Mouse (Mus musculus) heart, embryonic 11.5 days (tissue): ENCODE results near the gene Kcnd3. TPM values are rescaled to one million over a fixed set of nuclear protein-coding genes. Genes with fewer than 3 reads are reported as not detected.
A peak's percentile ranks its signal among the peaks of the same experiment; 100 is the strongest.

ENCODE experiments used
- ATAC-seq: fragments of 200-750 bp; cut with Nextera tagmentation; replicated peaks from 2 replicates; pipeline ENCODE4 v1.8.0; 2017; ENCODE audit warnings: moderate library complexity; ENCODE audit not compliant: insufficient number of reproducible peaks, low FRiP score, low TSS enrichment
- H3K27ac ChIP-seq: fragments of 300-500 bp; sonication (generic); 2 replicates; pipeline ENCODE4 v1.5.1; 2014; ENCODE audit warnings: mild to moderate bottlenecking, low read depth, low read length
- H3K27me3 ChIP-seq: fragments of 300-500 bp; sonication (generic); 2 replicates; pipeline ENCODE4 v1.6.1; 2014; ENCODE audit warnings: mild to moderate bottlenecking, low read length, mixed read lengths; ENCODE audit not compliant: control insufficient read depth, insufficient read depth
- H3K36me3 ChIP-seq: fragments of 300-500 bp; sonication (generic); 2 replicates; pipeline ENCODE4 v1.6.1; 2014; ENCODE audit warnings: mild to moderate bottlenecking, low read length, moderate library complexity, mixed read lengths; ENCODE audit not compliant: control insufficient read depth, insufficient read depth
- H3K4me1 ChIP-seq: fragments of 300-500 bp; sonication (generic); 2 replicates; pipeline ENCODE4 v1.6.1; 2014; ENCODE audit warnings: low read length; ENCODE audit not compliant: control insufficient read depth, insufficient read depth
- H3K4me2 ChIP-seq: fragments of 300-500 bp; sonication (generic); 2 replicates; pipeline ENCODE4 v1.6.1; 2014; ENCODE audit warnings: mild to moderate bottlenecking, moderate library complexity
- H3K4me3 ChIP-seq: fragments of 300-500 bp; sonication (generic); 2 replicates; pipeline ENCODE4 v1.5.1; 2014; ENCODE audit warnings: low read depth, low read length
- H3K9ac ChIP-seq: fragments of 300-500 bp; sonication (generic); 2 replicates; pipeline ENCODE4 v1.6.1; 2014; ENCODE audit warnings: mild to moderate bottlenecking, low read depth, low read length, moderate library complexity
- H3K9me3 ChIP-seq: fragments of 300-500 bp; sonication (generic); replicated peaks from 2 replicates; pipeline ENCODE4 v1.6.1; 2016; ENCODE audit warnings: low read length; ENCODE audit not compliant: control insufficient read depth
- WGBS: fragments of 180-500 bp; shearing (Covaris S2); extraction: QIAGEN DNeasy Blood & Tissue Kit; methylation state at CpG from one replicate; pipeline ENCODE4 v1.1.7; 2014; ENCODE audit not compliant: insufficient replicate concordance; 5-methylcytosine and 5-hydroxymethylcytosine counted together
- polyA plus RNA-seq: library from polyadenylated mRNA; unstranded; fragments of >200 nt; fragmentation: Nextera tagmentation; extraction: Ambion mirVana; gene quantifications from 2 replicates; pipeline ENCODE4 v1.2.1, GENCODE M21; 2014

Kcnd3 gene
- polyA plus RNA-seq, 1 experiment from 2014 or later = 0.56 TPM

- H3K27me3 ChIP-seq = peaks cover 3% of the 10 kb centered on the region; the same call in 1 of the 2 replicates
- H3K36me3 ChIP-seq = no peaks in the 10 kb centered on the region
- no peak overlapping the region for H3K9ac ChIP-seq
- 62% methylated on average over 7 of the region's 7 CpGs for WGBS
- H3K4me1 ChIP-seq = peaks cover 18% of the 10 kb centered on the region
- H3K4me2 ChIP-seq = no peak overlapping the region
- H3K9me3 ChIP-seq = no peaks in the 10 kb centered on the region
- no peak for ATAC-seq
- no peak overlapping the region for H3K27ac ChIP-seq
- H3K4me3 ChIP-seq = no peak overlapping the region
These were observed 259.6 kb downstream of the Kcnd3 start for GRCm38 (mm10) chr3:105711741-105712140.

DNA sequence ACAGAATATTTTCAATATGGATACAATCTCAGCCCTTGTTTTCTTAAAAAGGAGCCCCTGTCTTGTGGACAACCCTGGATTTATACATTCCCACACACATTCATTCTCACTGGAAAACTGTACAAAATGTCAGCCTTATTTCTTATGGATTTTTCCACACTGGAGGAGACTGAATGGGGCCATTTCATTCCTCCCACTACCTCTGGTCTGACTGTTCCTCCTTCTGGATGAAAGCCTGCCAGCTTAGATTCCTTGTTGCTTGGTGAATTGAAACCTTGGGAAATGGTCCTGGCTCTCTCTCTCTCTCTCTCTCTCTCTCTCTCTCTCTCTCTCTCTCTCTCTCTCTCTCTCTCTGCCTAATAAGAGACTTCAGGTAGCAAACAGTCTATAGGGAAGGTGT lies 260.7 kb downstream of the Kcnd3 start:
- peaks cover 15% of the 10 kb centered on the region for H3K4me1 ChIP-seq
- H3K9me3 ChIP-seq = no peaks in the 10 kb centered on the region
- no peak for ATAC-seq

GRCm38 (mm10) chr3:105714091-105714819 lies 262.1 kb downstream of the Kcnd3 start:
- Histone ChIP-seq H3K27ac (peak overlapping the region; percentile 41), H3K4me1 (peaks cover 20% of the 10 kb centered on the region), H3K9me3 (no peaks in the 10 kb centered on the region), H3K4me3 (no peak overlapping the region), H3K9ac (0 out of 2 replicates have a peak overlapping the region, but pooled peaks have one; percentile 52), H3K4me2 (no peak overlapping the region), H3K36me3 (no peaks in the 10 kb centered on the region), H3K27me3 (no peaks in the 10 kb centered on the region)
- no peak for ATAC-seq
- 7% methylated on average over 8 of the region's 8 CpGs for WGBS

More for the DNA sequence above, 260.7 kb downstream of the Kcnd3 start:
- H3K4me3 ChIP-seq = no peak overlapping the region
- no peaks in the 10 kb centered on the region for H3K27me3 ChIP-seq
- no peak overlapping the region for H3K27ac ChIP-seq
- H3K4me2 ChIP-seq = no peak overlapping the region
- no peak overlapping the region for H3K9ac ChIP-seq
- no peaks in the 10 kb centered on the region for H3K36me3 ChIP-seq

- Histone ChIP-seq H3K9ac (no peak overlapping the region), H3K4me2 (no peak overlapping the region), H3K4me1 (peaks cover 20% of the 10 kb centered on the region), H3K36me3 (no peaks in the 10 kb centered on the region), H3K4me3 (no peak overlapping the region), H3K27ac (no peak overlapping the region), H3K9me3 (no peaks in the 10 kb centered on the region), H3K27me3 (no peaks in the 10 kb centered on the region)
- ATAC-seq = no peak
These were observed 262.7 kb downstream of the Kcnd3 start for GRCm38 (mm10) chr3:105714820-105715167.

- no peak for ATAC-seq
- Histone ChIP-seq H3K9ac (no peak overlapping the region), H3K27me3 (no peaks in the 10 kb centered on the region), H3K4me3 (no peak overlapping the region), H3K4me1 (peaks cover 24% of the 10 kb centered on the region), H3K27ac (no peak overlapping the region), H3K4me2 (no peak overlapping the region), H3K9me3 (no peaks in the 10 kb centered on the region), H3K36me3 (no peaks in the 10 kb centered on the region)
- WGBS = 63% methylated on average over 18 of the region's 18 CpGs
These were observed 264.3 kb downstream of the Kcnd3 start for GRCm38 (mm10) chr3:105716353-105717000.

DNA sequence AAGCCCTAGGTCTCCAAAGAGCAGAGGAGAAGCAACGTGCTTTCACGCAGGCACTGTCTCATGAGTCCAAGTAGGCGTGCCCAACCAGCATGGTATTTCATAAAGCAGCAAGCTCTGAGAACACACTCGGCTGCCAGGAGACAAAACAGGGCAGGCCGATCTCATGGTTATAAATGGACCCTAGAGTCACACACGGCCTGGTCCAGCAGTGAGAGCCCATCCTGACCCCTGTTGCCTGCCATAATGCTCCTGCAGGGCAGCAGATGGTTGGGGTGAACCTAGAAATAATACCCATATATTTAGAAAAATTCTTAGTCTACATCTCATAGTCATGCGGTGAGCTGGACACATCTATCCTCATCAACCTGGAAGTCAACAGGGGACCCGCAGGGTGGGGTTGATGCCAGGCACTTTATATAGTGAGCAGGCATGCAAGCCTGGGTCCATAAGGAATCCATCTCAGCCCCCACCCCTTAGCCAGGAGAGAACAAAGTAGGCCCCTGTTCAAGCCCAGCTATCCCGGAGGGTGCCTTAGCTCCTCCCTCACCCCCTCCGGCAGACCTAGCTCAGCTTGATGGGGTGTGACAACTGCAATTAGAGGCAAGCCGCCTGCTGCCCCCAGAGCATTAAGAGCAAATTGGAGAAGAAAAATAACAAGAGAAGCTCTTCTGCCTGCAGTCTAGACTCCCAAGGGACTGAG lies 265.9 kb downstream of the Kcnd3 start:
- H3K9me3 ChIP-seq = no peaks in the 10 kb centered on the region
- no peaks in the 10 kb centered on the region for H3K27me3 ChIP-seq
- H3K36me3 ChIP-seq = no peaks in the 10 kb centered on the region
- WGBS = 60% methylated on average over 11 of the region's 11 CpGs
- H3K9ac ChIP-seq = no peak overlapping the region
- no peak overlapping the region for H3K4me2 ChIP-seq
- ATAC-seq = no peak
- H3K4me1 ChIP-seq = peaks cover 24% of the 10 kb centered on the region
- H3K27ac ChIP-seq = no peak overlapping the region
- no peak overlapping the region for H3K4me3 ChIP-seq

GRCm38 (mm10) chr3:105718746-105719145 lies 266.6 kb downstream of the Kcnd3 start:
- no peak for ATAC-seq
- no peaks in the 10 kb centered on the region for H3K27me3 ChIP-seq
- no peak overlapping the region for H3K27ac ChIP-seq
- no peaks in the 10 kb centered on the region for H3K9me3 ChIP-seq
- H3K9ac ChIP-seq = no peak overlapping the region
- H3K4me3 ChIP-seq = no peak overlapping the region
- H3K4me1 ChIP-seq = peaks cover 18% of the 10 kb centered on the region
- no peaks in the 10 kb centered on the region for H3K36me3 ChIP-seq
- 12% methylated on average over 4 of the region's 4 CpGs for WGBS
- H3K4me2 ChIP-seq = no peak overlapping the region

DNA sequence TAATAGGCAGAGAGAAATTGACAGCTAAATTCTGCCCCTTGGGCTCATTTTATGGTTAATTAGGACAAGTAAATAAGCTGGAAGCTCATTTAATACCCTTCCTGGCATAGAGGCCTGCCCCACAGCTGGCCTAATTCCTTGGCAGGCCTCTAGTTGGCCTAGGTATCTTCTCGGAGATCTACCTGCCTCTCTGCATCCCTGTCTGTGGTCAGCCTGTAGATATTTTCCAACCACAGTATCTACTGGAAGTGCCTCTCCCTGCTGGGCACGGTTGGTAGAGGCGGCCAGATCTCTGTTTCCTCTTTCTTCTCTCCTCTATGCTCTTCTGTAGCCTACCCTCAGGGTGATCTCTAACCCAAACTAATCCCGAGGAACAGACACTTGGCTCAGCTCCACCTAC lies 267.8 kb downstream of the Kcnd3 start:
- Histone ChIP-seq H3K27me3 (no peaks in the 10 kb centered on the region), H3K36me3 (no peaks in the 10 kb centered on the region), H3K27ac (no peak overlapping the region), H3K4me1 (peaks cover 9% of the 10 kb centered on the region), H3K9ac (no peak overlapping the region), H3K4me3 (no peak overlapping the region), H3K9me3 (no peaks in the 10 kb centered on the region), H3K4me2 (no peak overlapping the region)
- no peak for ATAC-seq
- WGBS = 75% methylated on average over 4 of the region's 4 CpGs
